Mouse (Mus musculus): ENCODE measurements at regions not wholly inside any gene's neighbourhood (a gene's known extent, or its start where the extent isn't known, plus 50 kb on each side); places are given as distances from the start of the nearest gene placed in this dataset.

- peak; percentile 86 for ATAC-seq (replicated peaks; ENCODE audit: poor library complexity, severe bottlenecking)
Measured at GRCm38 (mm10) chr14:47795062-47795461, 146.8 kb downstream of the Ktn1 start.

- ATAC-seq (replicated peaks; ENCODE audit: poor library complexity, severe bottlenecking) = no peak
Measured at GRCm38 (mm10) chr14:47798203-47798602, 150.0 kb downstream of the Ktn1 start.

DNA sequence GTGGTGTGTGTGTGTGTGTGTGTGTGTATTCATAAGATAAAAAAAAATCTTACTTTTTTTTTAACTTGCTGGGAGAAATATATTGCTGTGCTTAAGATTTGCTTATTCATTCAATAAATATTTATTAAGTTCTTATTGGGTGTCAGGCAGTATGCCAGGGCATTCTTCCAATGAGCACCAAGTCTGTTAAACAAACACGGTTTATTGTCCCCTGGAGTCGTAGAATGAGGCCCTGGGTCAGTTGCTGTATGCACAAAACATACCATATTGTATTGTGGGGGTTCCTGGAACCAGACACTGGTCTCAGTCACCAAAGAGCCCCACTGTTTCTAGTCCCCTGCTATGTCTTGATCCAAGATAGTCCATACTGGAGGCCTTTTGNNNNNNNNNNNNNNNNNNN lies 151.3 kb downstream of the Ktn1 start:
- no peak for ATAC-seq (replicated peaks; ENCODE audit: poor library complexity, severe bottlenecking)

GRCm38 (mm10) chr14:47805202-47805601 lies 157.0 kb downstream of the Ktn1 start:
- no peak for ATAC-seq (replicated peaks; ENCODE audit: poor library complexity, severe bottlenecking)

GRCm38 (mm10) chr14:47805771-47806535 lies 157.7 kb downstream of the Ktn1 start:
- ATAC-seq (replicated peaks; ENCODE audit: poor library complexity, severe bottlenecking) = no peak

DNA sequence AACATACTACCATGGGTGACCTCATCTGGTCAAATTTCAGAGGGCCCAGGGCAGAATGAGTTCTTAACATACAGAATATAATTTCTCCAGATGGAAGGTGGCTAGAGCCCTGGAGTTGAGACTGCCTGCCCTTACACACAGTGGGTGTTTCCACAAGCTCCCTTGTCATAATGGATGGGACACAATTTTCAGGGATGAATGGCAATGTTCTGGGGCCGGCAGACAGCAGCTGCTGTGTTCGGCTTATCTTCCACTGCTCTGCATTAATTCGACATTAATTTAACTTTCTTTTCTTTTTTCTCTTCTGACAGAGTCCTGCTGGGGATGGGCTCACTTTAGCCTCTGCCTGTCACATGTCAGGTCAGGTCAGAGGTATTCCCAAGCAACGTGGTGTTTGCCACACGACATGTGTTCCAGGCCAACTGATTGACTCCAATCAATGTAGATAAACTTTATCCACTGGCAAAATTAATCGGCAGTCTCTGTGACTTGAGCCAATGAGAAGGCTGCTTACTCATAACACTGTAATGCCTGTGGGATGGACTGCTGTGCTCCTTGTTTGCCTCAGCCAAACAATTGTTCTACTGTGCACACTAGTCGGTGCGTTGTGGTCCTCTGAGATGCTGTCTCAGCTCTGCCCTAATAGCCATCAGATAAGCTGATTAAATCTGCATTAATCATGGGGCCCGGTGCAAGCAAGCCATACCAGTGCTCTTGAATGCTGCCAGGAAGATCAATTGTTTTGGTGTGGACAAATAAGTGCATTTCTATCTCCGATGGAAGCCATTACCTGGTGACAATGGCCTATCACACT lies 160.1 kb downstream of the Ktn1 start:
- no peak for ATAC-seq (replicated peaks; ENCODE audit: poor library complexity, severe bottlenecking)

- peak; percentile 59 for ATAC-seq (replicated peaks; ENCODE audit: poor library complexity, severe bottlenecking)
Measured at GRCm38 (mm10) chr14:47818224-47818623, 170.0 kb downstream of the Ktn1 start.

GRCm38 (mm10) chr14:47818641-47819040 lies 170.4 kb downstream of the Ktn1 start:
- ATAC-seq (replicated peaks; ENCODE audit: poor library complexity, severe bottlenecking) = no peak

- ATAC-seq (replicated peaks; ENCODE audit: poor library complexity, severe bottlenecking) = peak; percentile 52
Measured at GRCm38 (mm10) chr14:47820571-47821143, 172.4 kb downstream of the Ktn1 start.

- no peak for ATAC-seq (replicated peaks; ENCODE audit: poor library complexity, severe bottlenecking)
Measured at GRCm38 (mm10) chr14:47823182-47823581, 174.9 kb downstream of the Ktn1 start.

GRCm38 (mm10) chr14:47823696-47824095 lies 175.4 kb downstream of the Ktn1 start:
- ATAC-seq (replicated peaks; ENCODE audit: poor library complexity, severe bottlenecking) = no peak

GRCm38 (mm10) chr14:47825446-47825956 lies 177.3 kb downstream of the Ktn1 start:
- ATAC-seq (replicated peaks; ENCODE audit: poor library complexity, severe bottlenecking) = peak; percentile 78

GRCm38 (mm10) chr14:47826545-47826944 lies 178.3 kb downstream of the Ktn1 start:
- no peak for ATAC-seq (replicated peaks; ENCODE audit: poor library complexity, severe bottlenecking)

- ATAC-seq (replicated peaks; ENCODE audit: poor library complexity, severe bottlenecking) = peak; percentile 80
Measured at GRCm38 (mm10) chr14:47827623-47828022, 179.4 kb downstream of the Ktn1 start.

GRCm38 (mm10) chr14:47833696-47834095 lies 185.4 kb downstream of the Ktn1 start:
- ATAC-seq (replicated peaks; ENCODE audit: poor library complexity, severe bottlenecking) = no peak

DNA sequence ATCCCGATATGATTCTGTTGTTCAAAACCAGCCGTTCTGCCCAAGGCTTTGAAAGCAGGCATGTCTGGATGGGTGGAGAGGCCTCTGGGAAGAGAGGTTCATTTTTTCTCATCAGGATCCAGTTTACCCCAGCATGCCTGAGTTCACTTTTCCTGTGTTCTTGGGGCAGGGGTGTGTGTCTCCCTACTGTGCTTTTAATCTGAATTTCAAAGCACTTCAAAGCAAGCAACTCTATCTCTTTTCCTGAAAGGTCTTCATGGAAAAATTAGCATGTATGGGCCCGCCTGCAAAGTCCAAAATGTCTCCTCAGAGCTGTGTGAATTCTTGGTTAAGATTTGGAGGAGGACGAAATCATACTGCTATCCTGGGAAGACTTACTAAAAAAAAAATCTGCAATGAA lies 187.2 kb downstream of the Ktn1 start:
- no peak for ATAC-seq (replicated peaks; ENCODE audit: poor library complexity, severe bottlenecking)

DNA sequence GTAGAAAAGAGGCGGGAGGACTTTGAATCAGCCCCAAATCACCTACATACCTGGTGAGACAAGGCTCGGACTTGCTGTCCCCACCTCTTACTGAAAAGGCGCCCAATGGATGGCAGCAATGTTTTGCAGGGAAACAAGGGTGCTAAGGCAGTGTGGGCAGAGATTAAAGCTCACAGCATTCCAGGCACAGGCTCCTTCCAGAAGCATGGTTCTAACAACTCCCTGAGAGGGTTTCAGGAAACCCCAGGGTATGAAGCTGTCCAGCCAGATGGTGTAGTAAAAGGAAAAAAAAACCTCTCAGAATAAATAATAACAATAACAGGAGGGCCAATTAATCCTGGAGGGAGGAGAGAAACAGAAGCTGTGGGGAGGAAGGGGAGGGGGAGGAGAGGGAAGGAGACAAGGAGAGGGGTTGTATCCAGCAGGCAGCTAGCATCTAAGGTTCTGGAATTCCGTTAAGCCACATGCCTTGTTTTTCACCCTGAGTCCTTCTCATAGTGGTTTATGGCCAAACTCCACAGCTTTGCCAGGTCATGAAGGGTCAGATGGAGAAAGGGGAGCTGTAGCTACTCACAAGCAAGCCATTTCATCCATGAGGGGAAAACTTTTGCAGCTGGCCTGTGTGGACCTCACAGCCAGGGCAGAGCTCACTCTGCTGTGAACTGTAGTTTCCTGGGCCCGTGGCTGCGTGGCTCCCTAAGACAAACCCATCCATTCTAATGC lies 191.4 kb downstream of the Ktn1 start:
- ATAC-seq (replicated peaks; ENCODE audit: poor library complexity, severe bottlenecking) = no peak

DNA sequence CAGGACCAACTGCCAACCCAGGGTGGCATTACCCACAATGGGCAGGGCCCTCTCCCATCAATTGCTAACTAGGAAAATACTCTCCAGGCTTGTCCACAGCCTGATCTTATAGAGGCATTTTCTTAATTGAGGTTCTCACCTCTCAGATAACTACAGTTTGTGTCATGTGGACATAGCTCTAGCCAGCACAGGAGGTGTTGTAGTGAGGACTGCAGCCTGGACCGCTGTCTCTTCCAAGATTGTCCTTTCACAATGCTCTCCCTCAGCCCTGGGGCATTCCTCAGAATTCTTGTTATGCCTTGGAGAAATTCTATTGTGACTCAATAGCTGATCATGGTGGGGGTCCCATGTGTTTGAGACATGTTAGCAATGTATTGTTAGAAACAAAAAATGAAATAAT lies 196.1 kb downstream of the Ktn1 start:
- ATAC-seq (replicated peaks; ENCODE audit: poor library complexity, severe bottlenecking) = no peak

- no peak for ATAC-seq (replicated peaks; ENCODE audit: poor library complexity, severe bottlenecking)
Measured at GRCm38 (mm10) chr14:47848861-47849260, 200.6 kb downstream of the Ktn1 start.

- no peak for ATAC-seq (replicated peaks; ENCODE audit: poor library complexity, severe bottlenecking)
Measured at GRCm38 (mm10) chr14:47856280-47856765, 208.1 kb downstream of the Ktn1 start.
